Mouse (Mus musculus) ES-Bruce4 (cell line): Measurements from ENCODE around the gene Clns1a.

Experiments used
- CTCF ChIP-seq: IDR thresholded peaks from one replicate; pipeline ENCODE4 v1.8.1; 2011; ENCODE audit warnings: low read depth, low read length
- EP300 ChIP-seq: IDR thresholded peaks from 2 replicates; pipeline ENCODE4 v1.6.1; 2011; ENCODE audit warnings: low read depth, low read length; ENCODE audit not compliant: insufficient read depth
- POLR2A ChIP-seq: IDR thresholded peaks from one replicate; pipeline ENCODE4 v1.8.1; 2011; ENCODE audit warnings: low read length; ENCODE audit not compliant: insufficient read depth

DNA sequence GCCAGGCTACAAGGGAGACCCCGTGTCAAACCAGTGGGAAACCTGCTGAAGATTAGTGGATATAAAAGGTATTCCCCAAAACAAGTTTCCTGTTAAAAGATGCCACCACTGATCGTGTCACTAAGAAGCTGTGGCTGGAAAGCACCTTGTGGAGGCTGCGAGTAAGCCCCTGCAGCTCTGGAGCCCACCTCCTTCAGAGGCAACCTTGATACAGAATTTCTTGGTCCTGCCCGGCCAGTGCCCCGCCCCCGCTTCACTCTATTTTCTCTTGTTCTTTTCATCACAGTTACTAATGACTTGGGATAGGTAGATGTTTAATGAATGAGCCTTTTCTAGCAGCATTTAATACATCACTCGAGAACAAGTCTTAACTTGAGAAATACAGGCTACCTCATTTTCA is 29.6 kb downstream of the Clns1a start:
- TF ChIP-seq POLR2A (no peak), CTCF (no peak), EP300 (no peak)
